Mouse (Mus musculus) urinary bladder, adult 18-20 months (tissue): ENCODE measurements around the gene Inafm1.
"Not testable (repeated sequence)": the region's sequence is repeated elsewhere in the genome, so short reads cannot be mapped to it uniquely, and the experiment has no call there.

Experiments
- DNase-seq, 2 experiments: peaks; one replicate each; pipeline ENCODE4 v3.0.0; 2022; ENCODE audit warnings: low spot score in 2 of 2, mixed read lengths in 2 of 2

Inafm1 gene

DNA sequence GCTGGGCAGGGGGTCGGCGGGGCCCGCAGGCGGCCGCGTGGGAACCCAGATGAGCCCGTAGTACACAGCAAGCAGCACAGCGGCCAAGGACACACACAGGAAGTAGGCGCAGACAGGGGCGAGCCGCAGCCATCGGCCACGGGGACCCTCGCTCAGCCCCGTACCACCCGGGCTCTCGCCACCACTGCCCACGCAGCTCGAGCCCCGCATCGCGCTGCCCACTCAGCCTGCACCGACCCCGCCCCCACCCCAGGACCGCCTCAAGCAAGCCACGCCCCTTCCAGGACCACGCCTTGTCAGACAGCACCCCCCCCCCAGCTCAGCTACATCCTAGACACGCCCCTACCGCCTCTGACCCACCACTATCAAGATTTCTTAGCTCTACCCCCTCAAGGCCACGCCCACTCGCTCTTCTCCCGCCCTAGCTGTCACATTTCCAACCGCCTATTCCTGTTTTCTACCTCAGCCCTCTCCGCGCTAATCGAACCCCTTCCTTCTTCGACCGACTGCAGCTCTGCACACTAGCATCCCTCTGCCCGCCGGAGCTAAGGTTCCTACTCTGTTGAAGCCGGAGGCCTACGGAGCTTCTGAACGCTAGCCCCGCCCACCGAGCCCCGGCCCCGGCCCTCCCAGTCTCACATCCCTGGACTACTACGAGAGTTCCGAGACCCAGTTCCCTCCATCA lies at the start of gene Inafm1:
TSS of gene Inafm1 (minus strand) at position 537 of the 685 bp plus-strand sequence.
- DNase-seq = peak; percentile 77 to 82

DNA sequence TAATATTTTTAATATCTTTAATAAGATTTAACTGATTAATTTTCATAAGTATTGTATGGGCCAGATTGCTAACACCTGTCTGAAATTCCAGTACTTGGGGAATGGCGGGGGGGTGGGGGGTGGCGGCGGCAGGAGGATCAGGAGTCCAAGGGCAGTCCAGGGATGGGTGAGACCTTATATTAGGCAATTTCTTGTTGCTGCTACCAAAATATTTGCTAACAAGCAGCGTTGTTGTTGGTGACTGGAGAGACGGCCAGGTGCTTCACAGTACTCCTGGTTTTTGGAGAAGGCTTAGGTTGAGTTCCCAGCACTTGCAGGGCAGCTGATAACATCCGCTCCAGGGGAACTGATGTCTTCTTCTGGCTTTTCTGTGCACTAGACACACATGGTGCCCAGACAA lies 47.1 kb upstream of the Inafm1 start:
- no peak for DNase-seq

DNA sequence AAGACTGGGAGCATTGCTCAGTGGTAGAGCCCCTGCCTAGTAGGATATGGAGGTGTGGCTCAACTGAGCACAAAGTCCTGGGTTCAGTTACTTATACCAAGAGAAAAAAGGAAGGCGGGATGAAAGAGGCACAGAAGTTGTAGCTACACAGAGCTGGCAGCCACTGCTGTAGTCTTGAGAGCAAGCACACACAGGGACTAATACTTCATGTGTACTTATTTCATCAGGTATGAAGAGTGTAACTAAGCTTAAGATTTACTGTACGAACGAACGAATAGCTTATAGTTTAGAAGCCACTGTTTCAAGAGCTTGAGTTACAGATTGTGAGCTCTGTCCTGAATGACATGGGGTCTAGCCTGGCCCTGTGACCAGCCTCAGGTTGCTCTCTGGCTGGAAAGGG lies 45.8 kb upstream of the Inafm1 start:
- no peak for DNase-seq

DNA sequence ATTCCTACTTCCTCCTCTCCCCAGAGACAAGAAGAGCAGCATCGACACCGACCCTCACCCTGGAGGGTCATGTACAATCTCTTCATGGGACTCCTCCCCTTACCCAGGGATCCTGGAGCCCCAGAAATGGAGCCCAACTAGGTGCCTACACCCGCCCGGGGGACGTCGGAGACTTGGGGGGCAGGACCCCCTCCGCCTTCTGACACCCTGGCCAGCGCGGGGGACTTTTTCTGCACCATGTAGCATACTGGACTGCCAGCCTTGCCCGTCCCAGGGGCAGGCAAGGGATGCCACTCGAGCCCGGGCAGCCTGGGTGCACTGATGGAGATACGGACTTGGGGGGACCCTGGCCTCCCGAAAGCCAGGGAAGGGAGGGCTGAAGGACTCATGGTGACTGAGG lies 43.7 kb upstream of the Inafm1 start:
- DNase-seq = no peak

DNA sequence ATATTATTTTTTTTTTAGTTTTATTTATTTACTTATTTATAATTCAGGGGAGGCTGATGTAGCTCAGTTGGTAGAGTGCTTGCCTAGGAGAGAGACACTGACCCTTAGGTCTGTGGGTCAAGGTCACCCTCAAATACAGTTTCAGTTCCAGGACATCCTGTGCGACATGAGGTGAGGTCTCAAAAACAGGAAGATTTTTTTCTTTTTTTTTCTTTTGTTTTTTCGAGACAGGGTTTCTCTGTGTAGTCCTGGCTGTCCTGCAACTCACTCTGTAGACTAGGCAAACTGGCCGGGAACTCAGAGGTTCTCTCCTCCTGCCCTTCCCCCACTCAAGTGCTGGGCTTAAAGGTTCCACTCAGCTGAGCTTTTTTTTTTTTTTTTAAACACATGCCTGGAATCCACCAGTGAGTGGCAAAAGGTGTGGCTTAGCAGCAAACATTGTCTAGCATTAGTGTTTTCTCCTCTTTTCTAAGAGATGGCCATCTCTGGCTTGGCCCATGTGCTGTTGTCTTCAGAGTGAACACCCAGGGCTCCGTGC lies 41.9 kb upstream of the Inafm1 start:
- no peak for DNase-seq

DNA sequence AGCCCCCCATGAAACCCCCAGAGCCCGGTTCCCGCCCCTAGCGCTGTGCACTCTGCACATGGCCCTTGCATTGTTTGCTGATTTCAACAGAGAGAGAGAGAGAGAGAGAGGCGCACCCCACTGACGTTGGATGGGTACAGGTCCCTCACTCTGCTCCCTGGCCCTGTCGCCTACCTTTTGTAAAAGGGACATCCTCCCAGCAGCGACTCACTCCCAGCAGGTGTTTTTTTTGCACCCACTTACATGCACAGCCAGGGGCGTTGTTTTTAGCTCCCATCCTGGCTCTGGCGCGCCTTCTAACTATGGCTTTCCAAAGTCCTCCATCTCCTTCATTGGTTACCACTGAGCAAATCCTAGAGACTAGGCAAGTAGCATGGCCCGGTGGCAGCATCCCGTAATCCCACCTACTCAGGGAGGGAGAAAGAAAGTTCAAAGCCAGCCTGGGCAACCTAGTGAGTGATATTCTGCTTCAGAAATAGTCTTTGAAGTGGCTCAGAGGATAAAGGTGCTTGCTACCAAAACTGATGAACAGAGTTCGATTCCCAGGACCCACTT lies 40.9 kb upstream of the Inafm1 start:
- DNase-seq = no peak

DNA sequence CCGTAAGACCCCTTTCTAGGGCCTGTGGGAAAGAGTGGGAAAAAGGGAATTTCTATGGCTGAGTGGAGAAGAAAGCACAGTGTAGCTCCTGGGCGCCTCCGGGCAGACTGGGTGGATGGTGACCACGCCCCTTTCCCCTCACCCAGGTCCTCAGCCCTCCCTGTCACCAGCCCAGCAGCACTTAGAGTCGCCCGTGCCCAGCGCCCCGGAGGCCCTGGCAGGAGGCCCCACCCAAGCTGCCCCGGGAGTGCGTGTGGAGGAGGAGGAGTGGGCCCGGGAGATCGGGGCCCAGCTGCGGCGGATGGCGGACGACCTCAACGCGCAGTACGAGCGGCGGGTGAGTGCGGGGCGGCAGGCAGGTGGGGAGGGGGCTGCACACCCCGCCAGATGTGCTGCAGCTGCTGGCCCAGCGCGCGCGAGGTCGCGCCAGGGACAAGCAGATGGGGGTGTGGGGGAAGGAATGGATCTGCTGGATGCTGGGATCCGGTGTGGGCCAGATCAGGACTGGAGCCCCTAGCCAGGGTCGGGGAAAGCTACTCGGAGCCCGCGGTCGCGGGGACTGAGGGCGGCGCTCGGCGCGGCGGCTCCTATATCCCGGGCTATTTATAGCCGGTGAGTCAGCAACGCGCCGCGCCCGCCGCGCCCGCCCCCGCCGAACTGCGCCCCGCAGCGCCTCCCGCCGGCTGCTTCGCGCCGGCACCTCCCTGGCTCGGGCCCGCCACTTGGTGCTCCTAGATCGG lies 40.2 kb upstream of the Inafm1 start:
- DNase-seq = peak; percentile 77 to 79

DNA sequence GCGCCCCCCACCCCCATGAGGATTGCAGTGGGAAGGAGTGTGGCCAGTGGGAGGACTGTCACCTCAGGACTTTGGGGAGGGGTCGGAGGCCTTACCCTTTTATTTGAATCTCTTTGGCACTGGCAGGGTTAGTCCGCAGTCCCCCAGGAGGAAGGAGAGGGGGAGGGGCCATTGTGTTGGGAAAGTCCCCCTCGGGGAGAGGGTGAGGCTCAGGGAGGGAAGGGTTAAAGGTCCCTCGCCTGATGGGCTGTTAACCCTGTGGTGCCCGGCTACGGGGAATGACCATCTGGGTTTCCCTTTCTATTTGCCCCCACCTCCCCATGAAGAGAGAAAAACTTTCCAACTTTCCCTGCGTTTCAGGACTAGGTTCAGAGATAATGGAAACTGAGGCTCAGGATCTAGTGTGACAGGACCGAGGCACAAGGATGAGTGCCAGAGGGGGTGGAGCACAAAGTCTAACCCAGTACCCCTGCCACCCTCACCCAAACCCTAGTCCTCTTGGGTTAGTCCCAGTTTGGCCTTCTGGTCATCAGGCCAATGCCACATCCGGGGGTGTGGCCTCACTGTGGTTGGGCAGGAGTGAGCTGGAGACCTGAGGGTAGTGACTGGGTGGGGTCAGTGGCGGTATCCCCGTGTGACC lies 39.4 kb upstream of the Inafm1 start:
- peak; percentile 58 to 66 for DNase-seq

DNA sequence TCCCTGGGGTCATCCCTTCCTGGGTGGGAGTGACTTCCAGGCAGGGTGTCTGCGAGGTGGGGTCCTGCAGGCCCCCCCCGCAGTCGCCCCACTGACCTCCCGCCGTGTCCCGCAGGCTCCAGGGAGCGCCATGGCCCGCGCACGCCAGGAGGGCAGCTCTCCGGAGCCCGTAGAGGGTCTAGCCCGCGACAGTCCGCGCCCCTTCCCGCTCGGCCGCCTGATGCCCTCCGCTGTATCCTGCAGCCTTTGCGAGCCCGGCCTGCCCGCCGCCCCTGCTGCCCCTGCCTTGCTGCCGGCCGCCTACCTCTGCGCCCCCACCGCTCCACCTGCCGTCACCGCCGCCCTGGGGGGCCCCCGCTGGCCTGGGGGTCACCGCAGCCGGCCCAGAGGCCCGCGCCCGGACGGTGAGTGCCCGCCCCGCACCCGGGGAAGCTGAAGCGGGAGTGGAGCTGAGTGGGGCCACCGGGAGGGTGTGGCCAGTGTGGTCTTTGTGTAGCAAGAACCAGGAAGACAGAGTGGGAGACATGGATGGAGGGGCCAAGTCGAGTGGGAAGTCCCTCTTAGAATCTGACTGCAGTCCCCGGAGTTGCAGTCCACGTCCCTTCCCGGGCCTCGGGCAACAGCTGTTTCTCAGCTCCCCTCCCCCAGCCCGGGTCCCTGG lies 38.7 kb upstream of the Inafm1 start:
- DNase-seq = peak; percentile 22 to 55

DNA sequence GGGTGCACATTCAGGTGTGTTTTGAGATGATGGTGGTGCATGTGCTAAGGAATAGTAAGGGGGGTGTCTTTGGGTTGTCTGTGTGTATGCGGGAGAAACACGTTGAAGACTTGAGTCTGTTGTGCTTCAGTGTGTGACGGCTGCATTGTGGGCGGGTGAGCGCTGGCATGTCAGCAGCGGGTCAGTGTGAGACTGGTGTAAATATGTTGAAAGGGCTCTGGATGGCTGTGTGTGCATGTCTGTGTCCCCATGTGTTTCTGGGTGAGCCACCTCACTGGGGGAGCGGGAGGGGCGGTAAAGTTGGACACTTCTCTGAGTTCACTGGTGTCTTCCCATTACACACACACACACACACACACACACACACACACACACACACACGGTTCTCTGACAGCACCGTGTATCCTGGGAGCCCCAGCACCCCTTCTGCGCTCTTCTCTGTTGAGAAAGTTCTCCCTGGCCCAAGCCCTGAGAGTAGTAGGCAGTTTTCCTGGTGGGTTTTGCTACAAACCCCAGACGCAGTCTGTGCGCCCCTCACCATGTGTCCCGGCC lies 38.1 kb upstream of the Inafm1 start:
- peak in 1 of 2 experiments; percentile 35 for DNase-seq

DNA sequence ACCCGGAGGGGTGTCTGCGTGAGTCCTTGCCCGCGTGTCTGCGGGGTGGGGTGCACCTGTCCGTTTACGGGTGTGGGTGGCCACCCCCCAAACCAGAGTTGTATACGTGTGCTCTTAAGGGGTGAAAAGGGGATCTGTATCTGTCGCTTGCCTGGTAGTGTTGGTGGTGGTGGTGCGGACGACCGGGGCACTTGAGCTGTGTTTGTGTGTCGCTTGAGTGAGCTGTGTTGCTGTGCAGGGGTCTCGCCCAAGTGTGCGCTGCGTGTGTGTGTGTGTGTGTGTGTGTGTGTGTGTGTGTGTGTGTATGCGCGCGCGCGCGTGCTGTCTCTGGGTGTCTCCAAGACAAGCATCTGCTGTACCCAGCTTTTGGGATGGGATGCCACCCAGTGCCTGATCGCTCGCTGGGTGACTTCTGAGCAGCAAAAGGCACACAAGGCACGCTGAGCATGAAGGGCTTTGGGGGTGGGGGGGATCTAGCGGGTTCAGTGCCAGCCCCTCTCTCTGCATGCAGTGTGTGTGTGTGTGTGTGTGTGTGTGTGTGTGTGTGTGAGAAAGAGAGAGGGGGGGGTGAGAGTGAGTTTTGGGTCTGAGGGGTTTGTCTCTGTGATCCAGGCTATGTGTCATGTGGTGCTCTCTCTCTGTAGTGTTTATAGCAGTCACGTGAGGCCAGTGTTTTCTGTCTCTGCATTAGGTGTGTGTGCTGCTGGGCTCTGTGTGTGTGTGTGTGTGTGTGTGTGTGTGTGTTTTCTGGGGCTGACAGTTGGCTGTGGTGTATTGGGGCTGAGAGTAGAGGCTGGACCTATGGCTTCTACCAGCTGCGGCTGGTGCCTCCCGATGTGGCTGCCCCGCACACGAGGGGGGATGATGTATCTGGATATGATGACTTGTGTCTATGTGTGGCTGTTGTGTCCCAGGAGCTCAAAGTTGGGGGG lies 37.4 kb upstream of the Inafm1 start:
- peak in 1 of 2 experiments; percentile 43 for DNase-seq

DNA sequence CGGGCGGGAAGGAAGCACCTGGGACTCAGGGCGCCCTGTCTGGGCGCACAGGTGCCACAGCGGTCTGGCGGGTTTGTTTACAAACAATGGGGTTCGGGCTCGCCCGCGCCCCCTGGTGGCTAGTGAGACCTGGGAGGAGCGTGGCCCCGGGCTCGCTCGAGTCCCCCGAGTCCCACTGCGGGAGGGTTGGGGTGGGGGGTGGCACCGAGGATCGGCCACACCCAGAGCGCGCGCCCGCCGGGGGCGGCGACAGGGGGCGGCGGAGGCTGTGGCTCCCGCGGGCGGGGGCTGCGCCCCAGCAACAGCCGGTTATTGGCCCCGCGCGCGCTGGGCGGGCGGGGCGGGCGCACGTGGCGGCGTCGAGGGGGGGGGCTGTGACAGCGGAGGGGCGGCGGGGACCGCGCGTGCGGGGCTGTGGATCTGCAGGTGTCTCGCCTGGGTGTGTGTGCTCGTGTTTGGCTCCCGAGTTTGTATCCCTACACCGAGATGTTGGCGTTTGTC lies 36.7 kb upstream of the Inafm1 start:
- DNase-seq = peak; percentile 77 to 82

DNA sequence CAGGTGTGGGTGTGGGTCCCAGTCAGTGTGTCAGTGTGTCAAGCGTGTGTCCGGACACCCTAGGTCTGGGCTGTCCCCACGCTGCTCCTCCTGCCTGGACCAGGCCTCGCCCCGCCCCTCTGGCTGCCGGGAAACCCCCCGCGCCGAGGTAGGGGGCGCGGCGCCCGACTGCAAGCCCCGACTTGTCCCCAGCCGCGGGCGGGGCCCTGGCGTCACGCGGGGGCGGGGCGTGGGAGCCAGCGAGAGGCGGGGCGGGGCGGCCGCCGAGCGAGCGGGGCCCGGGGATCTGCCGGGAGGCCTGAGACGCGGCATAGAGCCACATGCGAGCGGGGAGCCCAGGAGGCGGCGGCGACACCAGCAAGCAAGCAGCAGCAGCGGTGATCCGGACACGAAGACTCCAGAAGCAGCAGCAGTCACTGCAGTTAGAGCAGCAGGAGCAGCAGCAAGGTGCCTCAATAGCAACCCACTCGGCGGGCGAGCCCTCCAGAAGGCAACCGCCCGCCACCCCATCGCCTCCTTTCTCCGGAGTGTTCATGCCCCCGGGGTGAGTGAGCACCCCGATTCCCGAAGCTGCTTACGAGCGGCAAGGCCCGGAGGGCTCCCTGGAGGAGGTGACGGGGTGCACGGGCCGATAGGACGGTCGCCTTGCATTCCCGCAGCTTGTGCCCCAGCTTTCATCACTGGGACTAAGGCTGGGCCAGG lies 36.1 kb upstream of the Inafm1 start:
- DNase-seq = peak; percentile 87 to 92

DNA sequence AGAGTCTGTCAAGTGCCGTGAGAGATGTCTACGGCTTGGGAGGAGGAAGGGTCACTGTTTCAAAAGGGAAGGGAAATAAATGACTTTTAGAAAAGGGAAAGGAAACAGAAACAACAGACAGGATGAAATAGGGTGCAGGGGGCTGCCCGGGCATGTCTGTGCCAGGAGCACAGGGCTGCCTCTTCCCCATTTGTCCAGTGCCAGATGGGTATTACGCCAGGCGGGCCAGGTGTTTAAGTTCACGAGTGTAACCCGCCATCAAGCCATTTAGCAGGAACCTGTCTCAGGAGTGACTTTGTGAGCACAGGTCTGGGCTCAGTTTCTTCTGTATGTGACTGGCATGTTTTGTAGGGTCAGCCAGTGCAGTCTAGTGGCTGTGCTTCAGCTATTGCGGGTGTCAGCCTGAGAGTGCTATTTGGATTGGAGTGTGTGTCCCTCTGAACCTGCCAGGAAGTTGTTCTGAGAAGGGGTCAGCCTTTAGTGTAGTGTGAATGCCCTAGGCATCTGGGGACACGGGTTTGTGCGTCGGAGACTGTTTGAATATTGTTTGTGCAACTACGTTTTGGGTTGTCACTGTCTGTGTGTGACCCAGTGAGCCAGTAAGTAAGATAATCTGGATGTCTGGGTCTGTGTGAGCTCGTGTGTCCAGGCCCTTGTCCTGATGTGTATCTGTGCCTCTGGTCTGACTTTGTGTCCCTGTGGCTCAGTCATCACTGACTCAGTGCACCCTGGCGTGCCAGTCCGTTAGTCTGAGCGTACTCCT lies 35.3 kb upstream of the Inafm1 start:
- DNase-seq = peak in 1 of 2 experiments; percentile 19

DNA sequence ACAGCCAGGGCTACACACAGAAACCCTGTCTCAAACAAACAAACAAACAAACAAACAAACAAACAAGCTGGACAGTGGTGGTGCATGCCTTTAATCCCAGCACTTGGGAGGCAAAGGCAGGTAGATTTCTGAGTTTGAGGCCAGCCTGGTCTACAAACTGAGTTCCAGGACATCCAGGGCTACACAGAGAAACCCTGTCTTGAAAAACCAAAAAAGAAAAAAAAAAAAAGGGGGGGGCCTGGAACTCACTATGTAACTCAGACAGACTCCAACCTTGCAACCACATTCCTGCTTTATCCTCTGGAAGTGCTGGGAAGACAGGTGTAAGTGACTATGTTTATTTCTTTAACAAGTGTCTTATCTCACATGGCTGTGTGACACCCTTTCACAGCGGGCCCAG lies 34.7 kb upstream of the Inafm1 start, which contains the start of gene Bbc3:
TSS of gene Bbc3 (plus strand) at position 301 of the 400 bp plus-strand sequence.
- not testable (repeated sequence) for DNase-seq

DNA sequence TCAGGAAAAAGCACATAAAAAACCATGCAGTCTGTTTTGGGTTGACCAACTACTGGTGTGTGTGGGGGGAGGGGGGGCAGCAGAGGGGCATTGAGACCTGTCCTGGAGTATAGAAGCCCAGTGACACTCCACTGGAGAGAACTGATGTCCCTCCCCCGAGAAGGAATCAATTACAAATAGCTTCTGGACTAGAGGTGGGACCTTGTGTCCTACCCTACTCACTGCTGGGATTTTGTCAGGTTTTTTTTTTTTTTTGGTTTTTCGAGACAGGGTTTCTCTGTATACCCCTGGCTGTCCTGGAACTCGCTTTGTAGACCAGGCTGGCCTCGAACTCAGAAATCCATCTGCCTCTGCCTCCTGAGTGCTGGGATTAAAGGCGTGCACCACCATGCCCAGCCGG lies 33.7 kb upstream of the Inafm1 start:
- not testable (repeated sequence) for DNase-seq

DNA sequence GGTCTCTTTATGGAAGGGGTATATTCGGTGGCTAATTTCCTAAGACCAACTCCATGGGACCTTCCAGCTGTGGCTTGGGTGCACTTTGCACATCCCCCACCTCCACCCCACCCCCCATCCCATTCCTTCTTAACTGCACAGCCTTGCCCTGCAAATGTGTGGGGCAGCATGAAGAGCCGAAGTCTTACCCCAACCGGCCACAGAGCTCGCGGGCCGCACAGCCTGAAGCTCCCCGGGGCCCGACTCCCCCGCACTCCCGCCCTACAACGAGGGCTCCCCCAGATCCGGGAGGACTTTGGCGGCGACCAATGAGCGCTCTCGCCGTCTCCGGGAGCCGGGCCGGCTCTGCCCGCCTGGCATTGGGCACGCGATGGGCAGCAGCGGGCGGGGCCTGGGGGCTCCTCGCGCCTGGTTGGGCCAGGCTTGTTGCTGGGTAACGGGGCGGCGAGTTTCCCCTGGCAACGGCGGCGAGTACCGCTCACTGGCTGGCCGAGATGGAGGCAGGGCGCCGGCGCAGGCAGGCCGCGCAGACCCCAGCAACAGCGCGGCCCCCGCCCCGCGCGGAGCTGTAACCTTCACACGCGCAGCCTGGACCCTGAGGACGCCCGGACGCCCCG lies 26.1 kb upstream of the Inafm1 start:
- DNase-seq = peak; percentile 62 to 72

DNA sequence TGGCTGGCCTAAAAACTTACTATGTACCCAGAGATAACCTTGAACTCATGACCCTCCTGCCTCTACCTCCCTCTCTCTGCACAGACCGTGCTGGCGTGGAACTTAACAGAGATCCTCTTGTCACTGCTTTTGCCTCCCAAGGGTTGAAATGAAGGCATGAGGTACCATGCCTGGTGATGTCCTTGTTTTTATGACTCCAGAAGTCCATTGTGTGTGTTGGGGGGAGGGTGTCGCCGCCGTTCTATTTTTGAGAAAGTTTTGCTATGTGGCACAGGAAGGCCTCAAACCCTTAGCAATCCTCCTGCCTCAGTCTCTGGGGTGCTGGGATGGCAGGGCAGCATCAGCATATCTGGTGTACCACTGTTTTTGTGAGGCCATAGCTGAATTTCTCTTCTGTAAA lies 25.5 kb upstream of the Inafm1 start:
- no peak for DNase-seq
